Mouse (Mus musculus) olfactory bulb, adult 2 months (tissue): ENCODE data around the gene Naa16.

Experiments used
- CTCF ChIP-seq: fragments of 200-500 bp; IDR thresholded peaks from 2 replicates; pipeline ENCODE4 v1.5.1; 2012; ENCODE audit warnings: low read depth, mild to moderate bottlenecking, low read length, moderate library complexity; ENCODE audit not compliant: insufficient read depth
- POLR2A ChIP-seq: fragments of 200-500 bp; IDR thresholded peaks from 2 replicates; pipeline ENCODE4 v1.6.1; 2012; ENCODE audit warnings: mild to moderate bottlenecking, low read depth, low read length, moderate library complexity; ENCODE audit not compliant: insufficient read depth

DNA sequence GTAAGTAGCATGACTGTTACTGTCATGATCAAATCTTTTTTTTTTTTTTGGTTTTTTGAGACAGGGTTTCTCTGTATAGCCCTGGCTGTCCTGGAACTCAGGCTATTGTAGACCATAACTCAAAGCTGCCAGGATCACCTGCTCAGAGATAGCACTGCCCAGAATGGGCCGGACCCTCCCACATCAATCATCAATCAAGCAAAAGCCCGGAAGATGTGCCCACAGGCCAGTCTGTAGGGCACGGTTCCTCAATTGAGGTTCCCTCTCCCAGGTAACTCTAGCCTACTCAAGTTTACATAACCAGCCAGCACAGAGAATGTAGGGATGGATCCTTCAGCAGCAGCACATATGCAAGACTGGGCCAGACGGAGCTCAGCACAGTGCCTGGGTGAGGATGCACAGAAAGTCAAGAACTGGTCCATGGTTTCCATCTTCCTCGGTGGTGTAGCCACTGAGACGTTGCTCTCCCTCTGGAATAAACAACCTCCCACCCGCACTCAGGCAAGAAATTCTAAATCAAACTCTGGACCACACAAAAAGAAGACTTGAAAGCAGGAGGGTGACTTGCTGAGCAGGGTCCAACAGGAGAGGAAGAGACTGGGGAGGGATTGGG, 103.2 kb downstream of the Naa16 start:
- TF ChIP-seq CTCF (no peak), POLR2A (no peak)
